Mouse (Mus musculus) erythroblast, embryonic 14.5 days (primary cell): ENCODE data around the gene Epha2.

Experiments used
- GATA1 ChIP-seq: IDR thresholded peaks from 2 replicates; pipeline ENCODE4 v1.6.1; 2012; ENCODE audit warnings: low read length, inconsistent platforms, mixed read lengths
- TAL1 ChIP-seq: IDR thresholded peaks from 3 replicates; pipeline ENCODE4 v1.6.1; 2012; ENCODE audit warnings: low read length, inconsistent platforms, mixed read lengths

DNA sequence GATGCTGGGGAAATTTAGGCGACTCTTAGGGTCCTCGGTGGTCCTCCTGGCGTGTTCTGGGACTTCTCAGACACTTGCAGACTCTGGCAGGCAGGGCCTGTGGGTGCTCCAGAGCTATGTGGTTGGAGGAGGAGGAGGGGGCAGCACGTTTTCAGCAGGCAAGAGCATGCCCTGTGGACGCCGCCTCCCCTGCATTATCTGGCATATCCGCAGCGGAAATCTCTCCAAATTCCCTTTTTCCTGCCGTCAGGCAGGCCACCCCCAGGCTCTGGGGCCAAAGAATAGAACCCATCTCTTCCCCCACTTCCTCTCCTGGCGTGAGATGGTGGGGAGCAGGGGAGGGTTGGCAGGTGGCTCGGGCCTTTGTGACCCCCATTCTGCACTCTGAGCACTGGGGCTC is 12.9 kb downstream of the Epha2 start:
- no peak for TF ChIP-seq TAL1
- TF ChIP-seq GATA1 = no peak
